Mouse (Mus musculus): ENCODE data around the gene Eno3. TPM values are rescaled to one million over a fixed set of nuclear protein-coding genes. Genes with fewer than 3 reads are reported as not detected.

Gene Eno3
- total RNA-seq, 2 experiments from 2014 or later, result 9.2 to 10.9 TPM

GRCm38 (mm10) chr11:70670483-70670882, 13.5 kb downstream of the Eno3 start:
- intact Hi-C loops (cut with DNase I), result no loop called here
- DNase-seq (ENCODE audit: extremely low spot score in 1 of 2, low spot score in 2 of 2), result peak in 1 of 2 experiments; percentile 39

GRCm38 (mm10) chr11:70671333-70672047, 14.5 kb downstream of the Eno3 start:
- intact Hi-C loops (cut with DNase I), result no loop called here
- DNase-seq (ENCODE audit: extremely low spot score in 1 of 2, low spot score in 2 of 2), result peak in 1 of 2 experiments; percentile 25

GRCm38 (mm10) chr11:70674014-70674413, 17.0 kb downstream of the Eno3 start:
- intact Hi-C loops (cut with DNase I), result no loop called here
- peak in 1 of 2 experiments; percentile 12 for DNase-seq (ENCODE audit: extremely low spot score in 1 of 2, low spot score in 2 of 2)

GRCm38 (mm10) chr11:70674501-70674900, 17.5 kb downstream of the Eno3 start:
- intact Hi-C loops (cut with DNase I), result no loop called here
- peak in 1 of 2 experiments; percentile 36 for DNase-seq (ENCODE audit: extremely low spot score in 1 of 2, low spot score in 2 of 2)

GRCm38 (mm10) chr11:70678092-70678491, 21.1 kb downstream of the Eno3 start:
- DNase-seq (ENCODE audit: extremely low spot score in 1 of 2, low spot score in 2 of 2), result peak in 1 of 2 experiments; percentile 18
- intact Hi-C loops (cut with DNase I), result no loop called here

DNA sequence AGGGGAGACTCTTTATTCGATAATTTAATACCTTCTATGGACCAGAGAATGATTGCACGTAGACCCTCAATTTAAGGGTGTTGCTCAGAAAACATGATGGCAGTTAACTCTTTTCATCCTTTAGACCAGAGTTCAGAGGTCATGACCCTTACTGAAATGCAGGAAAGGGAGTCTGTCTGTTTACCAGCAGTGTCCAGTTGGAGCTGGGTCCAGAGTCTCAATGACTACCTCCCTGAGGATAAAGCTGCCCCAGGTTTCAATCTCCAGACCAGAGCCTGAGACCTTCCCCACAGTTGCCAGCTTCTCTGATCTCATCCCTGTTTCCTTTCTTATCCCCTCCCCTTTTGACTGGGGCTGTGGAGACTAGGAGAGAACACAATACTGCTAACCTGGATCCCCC, 21.6 kb downstream of the Eno3 start:
- intact Hi-C loops (cut with DNase I), result no loop called here
- peak in 1 of 2 experiments; percentile 10 for DNase-seq (ENCODE audit: extremely low spot score in 1 of 2, low spot score in 2 of 2)

DNA sequence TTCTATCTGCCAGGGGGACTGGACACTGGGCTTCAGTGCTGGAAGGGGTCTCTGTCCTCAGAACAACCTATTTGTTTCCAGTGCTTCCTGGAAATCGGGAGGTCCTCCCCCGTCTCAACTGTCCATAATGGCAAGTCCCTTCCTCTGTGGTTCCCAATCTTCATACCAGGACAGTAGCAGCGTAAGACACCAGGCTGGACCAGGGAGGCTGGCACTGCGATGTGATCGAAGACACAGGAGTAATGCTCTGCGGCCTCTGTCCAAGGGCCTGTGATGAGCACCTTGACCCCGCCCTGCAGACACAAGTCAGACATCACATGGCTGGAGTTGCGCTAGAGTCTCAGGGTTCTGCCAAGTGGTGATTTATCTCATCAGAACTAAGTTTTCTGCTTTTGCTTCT, 22.4 kb downstream of the Eno3 start:
- no peak for DNase-seq (ENCODE audit: extremely low spot score in 1 of 2, low spot score in 2 of 2)
- intact Hi-C loops (cut with DNase I), result no loop called here

DNA sequence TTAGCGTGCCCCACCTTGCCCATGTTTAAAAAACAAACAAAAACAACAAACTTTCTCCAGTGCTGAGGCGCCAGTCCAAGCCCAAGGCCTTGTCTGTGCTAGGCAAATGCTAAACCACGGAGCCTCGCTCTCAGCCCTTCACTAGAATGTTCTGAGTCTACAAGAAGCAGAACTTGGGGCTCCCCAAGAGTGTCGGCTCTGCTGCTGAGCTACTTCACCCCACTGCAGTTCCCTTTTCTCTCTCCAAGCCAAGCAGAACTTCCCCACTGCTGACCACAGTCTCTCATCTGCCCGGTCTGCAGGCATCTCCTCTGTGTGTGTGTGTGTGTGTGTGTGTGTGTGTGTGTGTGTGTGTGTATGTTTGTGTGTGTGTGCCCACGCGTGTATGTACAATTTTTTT, 22.9 kb downstream of the Eno3 start:
- peak in 1 of 2 experiments; percentile 29 for DNase-seq (ENCODE audit: extremely low spot score in 1 of 2, low spot score in 2 of 2)
- intact Hi-C loops (cut with DNase I), result no loop called here

DNA sequence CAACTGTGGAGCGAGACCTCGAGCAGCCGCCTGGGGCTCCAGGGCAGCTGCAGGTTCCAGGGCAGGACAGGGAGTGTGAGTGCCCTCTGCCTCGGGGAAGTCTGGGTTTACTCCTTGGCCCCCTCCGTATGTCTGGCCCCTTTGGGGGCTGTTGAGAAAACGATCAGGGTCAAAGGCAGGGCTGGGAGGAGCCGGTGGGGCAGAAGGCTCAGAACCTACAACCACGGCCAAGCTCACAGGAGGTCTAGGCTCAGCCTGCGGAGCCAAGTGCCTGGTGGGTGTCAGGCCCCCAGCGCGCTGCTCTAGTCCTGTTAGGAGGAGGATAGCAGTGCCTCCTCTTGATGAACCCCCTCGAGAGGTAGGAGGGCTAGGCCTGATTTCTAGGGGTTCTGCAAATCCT, 24.2 kb downstream of the Eno3 start:
- intact Hi-C loops (cut with DNase I), result no loop called here

DNA sequence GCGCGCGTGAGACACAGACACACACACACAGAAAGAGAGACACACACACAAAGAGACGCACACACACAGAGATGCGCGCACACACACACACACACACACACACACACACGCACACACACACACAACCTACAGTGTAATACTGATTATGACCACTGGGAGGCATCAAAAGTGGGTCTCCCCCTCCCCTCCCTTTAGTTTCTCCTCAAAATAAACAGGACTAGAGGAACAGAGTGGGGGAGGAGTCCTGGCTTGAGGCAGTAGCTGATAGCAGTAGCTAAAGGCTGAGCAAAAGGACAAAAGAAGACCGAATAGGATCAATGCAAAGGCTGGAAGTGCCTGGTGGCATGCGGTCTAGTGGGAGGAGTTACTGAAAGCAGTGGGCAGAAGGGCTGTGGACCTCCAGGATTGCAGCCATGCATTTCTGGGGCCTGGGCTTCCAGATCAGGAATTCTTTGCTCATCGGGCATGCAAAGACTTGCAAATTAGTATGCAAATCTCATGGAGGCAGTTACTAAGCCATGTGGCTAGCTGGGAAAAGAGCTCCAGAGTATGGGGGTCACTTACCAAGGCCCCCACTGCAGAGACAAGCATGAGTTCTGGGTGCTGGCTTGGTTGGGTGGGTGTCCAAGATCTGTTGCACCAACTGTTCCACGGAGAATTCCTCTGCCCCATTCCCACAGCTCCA, 25.0 kb downstream of the Eno3 start:
- peak; percentile 53 to 68 for DNase-seq (ENCODE audit: extremely low spot score in 1 of 2, low spot score in 2 of 2)
- intact Hi-C loops (cut with DNase I), result no loop called here

More for the DNA sequence above, 24.2 kb downstream of the Eno3 start:
- no peak for DNase-seq (ENCODE audit: extremely low spot score in 1 of 2, low spot score in 2 of 2)

- intact Hi-C loops (cut with DNase I), result no loop called here
- no peak for DNase-seq (ENCODE audit: extremely low spot score in 1 of 2, low spot score in 2 of 2)
These were observed 26.6 kb downstream of the Eno3 start for GRCm38 (mm10) chr11:70683640-70684039.

- intact Hi-C loops (cut with DNase I), result loop anchor here (5.0 kb wide), 1 partner anchor 65 kb away; no protein-coding TSS in a partner anchor
- DNase-seq (ENCODE audit: extremely low spot score in 1 of 2, low spot score in 2 of 2), result peak in 1 of 2 experiments; percentile 67
These were observed 30.0 kb downstream of the Eno3 start for GRCm38 (mm10) chr11:70686901-70687566.

DNA sequence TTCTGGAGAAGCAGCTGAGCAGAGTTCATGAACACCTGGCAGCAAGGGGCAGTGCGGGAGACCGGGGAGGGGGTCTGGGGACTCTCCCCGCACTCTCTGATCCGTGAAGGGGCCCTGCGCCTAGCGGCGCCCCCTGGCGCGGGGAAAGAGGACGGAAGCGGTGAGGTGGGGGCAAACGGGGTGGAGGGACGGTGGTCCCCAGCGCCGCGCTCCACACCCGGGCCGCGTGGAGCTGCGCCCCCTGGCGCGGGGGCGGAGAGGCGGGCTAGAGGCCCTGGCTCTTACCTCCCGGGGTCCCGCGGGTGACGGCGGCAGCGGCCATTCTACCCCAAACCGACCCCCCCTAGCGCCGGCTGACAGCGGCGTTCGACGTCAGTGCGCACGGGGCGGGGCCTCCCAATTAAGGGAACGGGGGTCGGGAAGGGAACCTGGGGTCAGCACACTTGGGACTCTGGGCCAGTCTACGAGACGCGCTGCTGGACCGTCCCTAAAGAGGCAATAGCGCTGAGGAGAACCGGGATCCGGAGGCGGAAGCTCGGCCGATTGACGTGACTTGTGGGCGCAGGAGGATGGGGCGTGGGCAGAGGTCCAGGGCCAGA, 30.7 kb downstream of the Eno3 start, which contains the start of gene Camta2:
Camta2 (minus strand) TSS at position 505 of the 599 bp plus-strand sequence.
- DNase-seq (ENCODE audit: extremely low spot score in 1 of 2, low spot score in 2 of 2), result peak; percentile 78 to 95
- intact Hi-C loops (cut with DNase I), result loop anchor here (5.0 kb wide), 1 partner anchor 65 kb away; no protein-coding TSS in a partner anchor

DNA sequence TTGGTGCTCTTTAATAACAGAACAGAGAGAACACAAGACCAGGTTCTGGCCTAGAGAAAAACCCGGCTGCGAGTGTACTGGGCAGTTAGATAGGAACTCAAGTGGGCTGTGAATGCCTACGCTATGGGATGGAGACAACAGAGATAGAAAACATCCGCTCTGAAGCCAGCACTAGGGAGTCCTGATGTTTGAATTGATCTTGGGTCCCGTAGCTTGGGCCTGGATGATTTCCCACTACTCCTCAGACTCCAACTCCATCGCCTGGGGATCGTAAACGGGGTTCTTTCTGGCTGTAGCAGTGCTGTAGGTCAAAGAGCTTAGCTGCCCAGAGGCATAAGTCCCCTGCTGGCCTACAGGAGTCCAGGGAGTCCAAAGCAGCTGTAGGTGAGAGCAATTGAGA, 31.4 kb downstream of the Eno3 start:
- intact Hi-C loops (cut with DNase I), result loop anchor here (5.0 kb wide), 1 partner anchor 64 kb away; no protein-coding TSS in a partner anchor

DNA sequence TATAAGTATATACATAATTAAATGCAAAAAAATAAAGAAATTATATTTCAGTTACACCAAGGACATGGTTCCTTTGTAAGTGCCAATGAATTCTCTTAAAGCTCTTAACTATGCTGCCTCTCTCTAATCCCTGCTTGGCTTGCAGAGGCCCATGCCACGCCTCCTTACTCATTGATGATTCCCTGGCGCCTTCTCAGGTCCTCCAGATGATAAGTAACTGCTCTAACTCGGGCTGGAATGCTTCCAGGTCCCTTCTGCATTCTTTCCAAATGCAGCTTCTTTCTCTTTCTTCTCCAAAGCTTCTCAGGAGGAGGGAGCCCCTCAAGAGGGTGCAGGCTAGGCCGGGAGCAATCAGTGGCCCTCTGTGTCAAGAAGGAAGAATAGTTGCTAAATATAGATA, 32.6 kb downstream of the Eno3 start:
- DNase-seq (ENCODE audit: extremely low spot score in 1 of 2, low spot score in 2 of 2), result no peak
- intact Hi-C loops (cut with DNase I), result loop anchor here (5.0 kb wide), 1 partner anchor 63 kb away; no protein-coding TSS in a partner anchor

More for the DNA sequence above, 31.4 kb downstream of the Eno3 start:
- no peak for DNase-seq (ENCODE audit: extremely low spot score in 1 of 2, low spot score in 2 of 2)

DNA sequence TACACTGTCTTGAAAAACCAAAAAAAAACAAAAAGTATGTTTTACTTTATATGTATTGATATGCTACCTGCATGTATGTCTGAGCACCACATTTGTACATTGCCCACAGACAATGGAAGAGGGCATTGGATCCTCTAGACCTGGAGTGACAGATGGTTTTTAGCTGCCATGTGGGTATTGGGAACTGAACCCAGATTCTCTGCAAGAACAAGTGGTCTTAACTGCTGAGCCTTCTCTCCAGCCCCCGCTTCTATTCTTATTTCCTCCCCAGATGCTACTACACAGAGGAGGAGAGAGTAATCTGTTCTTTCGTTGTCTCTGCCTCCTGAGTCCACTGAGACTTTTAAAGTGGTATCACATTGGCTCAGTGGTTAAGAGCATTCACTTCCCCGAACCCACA, 36.5 kb downstream of the Eno3 start:
- intact Hi-C loops (cut with DNase I), result no loop called here
- DNase-seq (ENCODE audit: extremely low spot score in 1 of 2, low spot score in 2 of 2), result no peak

GRCm38 (mm10) chr11:70697376-70697775, 40.4 kb downstream of the Eno3 start:
- intact Hi-C loops (cut with DNase I), result no loop called here
- no peak for DNase-seq (ENCODE audit: extremely low spot score in 1 of 2, low spot score in 2 of 2)

GRCm38 (mm10) chr11:70699051-70699450, 42.0 kb downstream of the Eno3 start:
- DNase-seq (ENCODE audit: extremely low spot score in 1 of 2, low spot score in 2 of 2), result no peak
- intact Hi-C loops (cut with DNase I), result no loop called here

Measured in left cerebral cortex, postnatal 10 days (tissue).